Mouse (Mus musculus): ENCODE data around the gene Nhlrc3. TPM values are rescaled to one million over a fixed set of nuclear protein-coding genes. Genes with fewer than 3 reads are reported as not detected.

Nhlrc3 gene
- polyA plus RNA-seq, 1 experiment from 2014 or later, result 7.9 TPM

DNA sequence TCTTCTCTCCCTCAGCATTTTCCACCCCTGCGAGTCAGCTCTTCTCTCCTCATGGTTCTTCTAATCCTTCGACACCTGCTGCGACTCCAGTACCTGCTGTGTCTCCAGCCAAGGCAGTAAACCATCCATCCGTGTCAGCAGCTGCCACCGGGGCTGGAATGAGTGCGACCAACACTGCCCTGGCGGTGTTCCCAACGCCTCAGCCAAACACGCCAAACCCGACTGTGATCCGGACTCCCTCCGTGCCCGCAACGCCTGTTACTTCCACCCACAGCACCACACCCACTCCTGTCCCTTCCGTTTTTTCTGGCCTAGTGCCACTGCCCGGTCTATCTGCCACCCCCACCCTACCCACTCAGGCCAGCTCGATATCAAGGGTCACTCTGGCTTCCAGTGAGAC is 14.3 kb upstream of the Nhlrc3 start:
- Histone ChIP-seq H3K4me3 (ENCODE audit: low read depth, low read length) (no peak overlapping the region), H3K27ac (replicated peaks; ENCODE audit: low read depth, low read length) (no peak overlapping the region), H3K9ac (ENCODE audit: low read length) (no peak overlapping the region), H3K4me1 (ENCODE audit: control insufficient read depth, insufficient read depth, low read length) (no peaks in the 10 kb centered on the region), H3K4me2 (ENCODE audit: low read depth, severe bottlenecking) (no peak overlapping the region), H3K9me3 (ENCODE audit: control insufficient read depth, low read length) (no peaks in the 10 kb centered on the region), H3K27me3 (ENCODE audit: control insufficient read depth, insufficient read depth, low read length) (no peaks in the 10 kb centered on the region), H3K36me3 (ENCODE audit: control insufficient read depth, insufficient read depth, low read length) (peaks cover 31% of the 10 kb centered on the region)
- ATAC-seq (ENCODE audit: insufficient number of reproducible peaks, low FRiP score, low TSS enrichment, low read depth) (no peak), DNase-seq (ENCODE audit: low spot score) (no peak)
- 89% methylated on average over 17 of the region's 17 CpGs for WGBS

DNA sequence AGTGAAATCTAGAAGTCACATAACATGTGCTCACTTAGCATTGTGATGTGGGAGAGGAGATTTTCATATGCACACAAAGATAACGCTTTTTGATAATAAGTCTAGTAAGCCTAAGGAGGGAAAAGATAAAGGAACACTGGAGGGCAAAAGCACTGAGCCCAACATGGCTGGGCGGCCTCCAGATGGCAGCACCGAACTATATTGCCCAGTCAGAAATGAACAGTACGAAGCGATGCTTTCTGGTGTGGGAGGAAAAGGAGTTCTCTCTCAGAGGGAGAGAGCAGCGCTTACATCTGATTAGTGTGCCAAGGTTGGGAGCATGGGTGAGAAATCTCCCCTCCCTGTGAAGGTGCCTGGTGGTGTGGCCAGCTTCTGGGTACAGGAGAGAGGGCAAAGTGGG is 12.8 kb upstream of the Nhlrc3 start:
- 71% methylated on average over 6 of the region's 6 CpGs for WGBS

DNA sequence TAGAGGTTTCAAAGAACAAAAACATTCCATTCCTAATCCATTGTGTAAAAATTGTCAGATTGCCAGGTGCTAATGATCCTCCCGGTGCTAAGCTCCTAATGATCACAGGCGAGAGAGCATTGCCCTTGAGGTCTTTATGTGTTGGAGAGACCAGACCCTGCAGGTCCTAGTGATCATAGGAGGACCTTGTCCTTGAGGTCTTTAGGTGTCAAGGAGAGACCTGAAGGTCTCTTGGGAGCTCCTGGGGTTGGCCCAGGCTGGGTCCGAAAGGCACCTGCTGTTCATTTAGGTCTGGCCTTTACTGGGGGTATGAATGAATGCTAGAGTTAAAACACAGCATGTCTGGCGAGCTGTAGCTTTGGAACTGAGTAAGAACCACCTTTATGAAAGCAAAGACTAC is 11.0 kb upstream of the Nhlrc3 start:
- H3K9ac ChIP-seq (ENCODE audit: low read length), result no peak overlapping the region
- H3K36me3 ChIP-seq (ENCODE audit: control insufficient read depth, insufficient read depth, low read length), result peaks cover 29% of the 10 kb centered on the region
- ATAC-seq (ENCODE audit: insufficient number of reproducible peaks, low FRiP score, low TSS enrichment, low read depth), result no peak
- no peaks in the 10 kb centered on the region for H3K9me3 ChIP-seq (ENCODE audit: control insufficient read depth, low read length)
- H3K4me2 ChIP-seq (ENCODE audit: low read depth, severe bottlenecking), result no peak overlapping the region
- no peaks in the 10 kb centered on the region for H3K27me3 ChIP-seq (ENCODE audit: control insufficient read depth, insufficient read depth, low read length)
- H3K4me3 ChIP-seq (ENCODE audit: low read depth, low read length), result no peak overlapping the region
- no peaks in the 10 kb centered on the region for H3K4me1 ChIP-seq (ENCODE audit: control insufficient read depth, insufficient read depth, low read length)
- no peak for DNase-seq (ENCODE audit: low spot score)
- 76% methylated on average over 4 of the region's 4 CpGs for WGBS
- no peak overlapping the region for H3K27ac ChIP-seq (replicated peaks; ENCODE audit: low read depth, low read length)

More for the DNA sequence above, 12.8 kb upstream of the Nhlrc3 start:
- no peak overlapping the region for H3K27ac ChIP-seq (replicated peaks; ENCODE audit: low read depth, low read length)
- no peaks in the 10 kb centered on the region for H3K9me3 ChIP-seq (ENCODE audit: control insufficient read depth, low read length)
- no peaks in the 10 kb centered on the region for H3K4me1 ChIP-seq (ENCODE audit: control insufficient read depth, insufficient read depth, low read length)
- no peaks in the 10 kb centered on the region for H3K27me3 ChIP-seq (ENCODE audit: control insufficient read depth, insufficient read depth, low read length)
- no peak overlapping the region for H3K4me2 ChIP-seq (ENCODE audit: low read depth, severe bottlenecking)
- ATAC-seq (ENCODE audit: insufficient number of reproducible peaks, low FRiP score, low TSS enrichment, low read depth) (no peak), DNase-seq (ENCODE audit: low spot score) (peak; percentile 43)
- no peak overlapping the region for H3K4me3 ChIP-seq (ENCODE audit: low read depth, low read length)
- H3K36me3 ChIP-seq (ENCODE audit: control insufficient read depth, insufficient read depth, low read length), result peaks cover 31% of the 10 kb centered on the region
- no peak overlapping the region for H3K9ac ChIP-seq (ENCODE audit: low read length)

DNA sequence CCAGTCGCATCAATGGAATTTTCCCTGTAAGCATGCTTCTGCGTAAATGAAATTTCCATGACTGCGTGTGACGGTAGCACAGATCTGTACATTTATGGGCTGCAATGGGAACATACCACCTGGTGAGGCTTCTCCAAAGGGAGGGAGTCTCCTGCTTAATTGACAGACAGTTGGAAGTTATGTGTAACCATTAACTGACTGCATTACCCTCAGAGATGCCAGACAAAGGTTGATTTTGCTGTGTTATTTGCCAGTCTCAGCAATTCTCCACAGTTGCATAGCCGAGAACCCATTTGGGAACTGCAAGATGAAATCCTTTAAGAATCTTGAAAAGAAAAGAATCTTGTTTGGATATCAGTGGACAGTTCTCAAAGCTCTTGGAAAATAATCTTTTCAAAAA is 8.9 kb upstream of the Nhlrc3 start:
- no peaks in the 10 kb centered on the region for H3K9me3 ChIP-seq (ENCODE audit: control insufficient read depth, low read length)
- 95% methylated on average over 5 of the region's 5 CpGs for WGBS
- ATAC-seq (ENCODE audit: insufficient number of reproducible peaks, low FRiP score, low TSS enrichment, low read depth), result no peak
- H3K27me3 ChIP-seq (ENCODE audit: control insufficient read depth, insufficient read depth, low read length), result no peaks in the 10 kb centered on the region
- no peak overlapping the region for H3K27ac ChIP-seq (replicated peaks; ENCODE audit: low read depth, low read length)
- H3K36me3 ChIP-seq (ENCODE audit: control insufficient read depth, insufficient read depth, low read length), result peaks cover 14% of the 10 kb centered on the region
- H3K4me1 ChIP-seq (ENCODE audit: control insufficient read depth, insufficient read depth, low read length), result no peaks in the 10 kb centered on the region
- no peak overlapping the region for H3K4me3 ChIP-seq (ENCODE audit: low read depth, low read length)
- DNase-seq (ENCODE audit: low spot score), result no peak
- no peak overlapping the region for H3K4me2 ChIP-seq (ENCODE audit: low read depth, severe bottlenecking)
- H3K9ac ChIP-seq (ENCODE audit: low read length), result no peak overlapping the region

DNA sequence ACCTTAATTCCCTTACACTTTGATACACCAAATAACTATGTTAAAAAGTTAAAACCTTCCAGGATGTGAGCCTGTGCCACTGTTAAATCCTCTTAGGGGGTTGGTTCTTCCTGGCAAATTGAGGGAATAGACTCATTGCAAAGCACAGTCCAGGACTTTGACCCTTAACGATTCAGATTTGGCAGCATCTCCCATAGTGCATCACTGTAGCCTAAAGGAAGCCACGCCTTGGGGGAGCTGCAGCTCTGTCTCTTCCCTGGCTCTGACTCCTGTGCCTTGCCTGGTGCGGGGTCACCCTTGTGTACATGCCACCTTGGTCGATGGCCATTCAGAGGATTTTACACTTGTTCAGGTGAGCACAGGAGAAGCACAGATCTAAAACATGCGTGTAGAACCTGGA is 6.5 kb upstream of the Nhlrc3 start:
- no peak for DNase-seq (ENCODE audit: low spot score)
- Histone ChIP-seq H3K4me1 (ENCODE audit: control insufficient read depth, insufficient read depth, low read length) (0 out of 2 replicates have a peak, but pooled peaks cover 3% of the 10 kb centered on the region), H3K36me3 (ENCODE audit: control insufficient read depth, insufficient read depth, low read length) (peaks cover 5% of the 10 kb centered on the region; the same call in 1 of the 2 replicates), H3K4me3 (ENCODE audit: low read depth, low read length) (no peak overlapping the region), H3K27me3 (ENCODE audit: control insufficient read depth, insufficient read depth, low read length) (no peaks in the 10 kb centered on the region), H3K4me2 (ENCODE audit: low read depth, severe bottlenecking) (no peak overlapping the region), H3K9me3 (ENCODE audit: control insufficient read depth, low read length) (no peaks in the 10 kb centered on the region), H3K27ac (replicated peaks; ENCODE audit: low read depth, low read length) (no peak overlapping the region), H3K9ac (ENCODE audit: low read length) (no peak overlapping the region)
- 90% methylated on average over 5 of the region's 5 CpGs for WGBS
- no peak for ATAC-seq (ENCODE audit: insufficient number of reproducible peaks, low FRiP score, low TSS enrichment, low read depth)

DNA sequence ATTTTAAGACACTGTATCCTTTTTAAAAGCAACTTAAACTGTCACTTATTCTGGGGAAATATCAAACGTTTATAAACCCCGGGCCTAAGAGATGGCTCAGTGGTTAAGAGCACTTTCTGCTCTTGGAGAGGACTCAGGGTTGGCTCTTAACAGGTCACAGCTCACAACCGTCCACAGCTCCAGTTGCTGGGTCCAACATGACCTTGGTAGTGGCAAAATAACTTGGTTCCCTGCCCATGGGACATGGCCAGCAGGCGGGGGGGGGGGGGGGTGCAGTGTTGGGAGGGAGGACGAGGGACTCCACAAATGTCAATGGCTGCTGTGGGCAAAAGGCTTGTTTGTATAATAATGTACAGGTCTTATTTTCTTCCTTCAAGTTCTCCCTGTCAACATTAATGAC is 4.2 kb upstream of the Nhlrc3 start:
- Histone ChIP-seq H3K9ac (ENCODE audit: low read length) (no peak overlapping the region), H3K4me3 (ENCODE audit: low read depth, low read length) (no peak overlapping the region), H3K4me2 (ENCODE audit: low read depth, severe bottlenecking) (no peak overlapping the region), H3K27ac (replicated peaks; ENCODE audit: low read depth, low read length) (no peak overlapping the region), H3K9me3 (ENCODE audit: control insufficient read depth, low read length) (no peaks in the 10 kb centered on the region), H3K36me3 (ENCODE audit: control insufficient read depth, insufficient read depth, low read length) (no peaks in the 10 kb centered on the region; the same call in 1 of the 2 replicates), H3K4me1 (ENCODE audit: control insufficient read depth, insufficient read depth, low read length) (0 out of 2 replicates have a peak, but pooled peaks cover 3% of the 10 kb centered on the region), H3K27me3 (ENCODE audit: control insufficient read depth, insufficient read depth, low read length) (no peaks in the 10 kb centered on the region)
- ATAC-seq (ENCODE audit: insufficient number of reproducible peaks, low FRiP score, low TSS enrichment, low read depth) (no peak), DNase-seq (ENCODE audit: low spot score) (no peak)
- 90% methylated on average over 5 of the region's 5 CpGs for WGBS

DNA sequence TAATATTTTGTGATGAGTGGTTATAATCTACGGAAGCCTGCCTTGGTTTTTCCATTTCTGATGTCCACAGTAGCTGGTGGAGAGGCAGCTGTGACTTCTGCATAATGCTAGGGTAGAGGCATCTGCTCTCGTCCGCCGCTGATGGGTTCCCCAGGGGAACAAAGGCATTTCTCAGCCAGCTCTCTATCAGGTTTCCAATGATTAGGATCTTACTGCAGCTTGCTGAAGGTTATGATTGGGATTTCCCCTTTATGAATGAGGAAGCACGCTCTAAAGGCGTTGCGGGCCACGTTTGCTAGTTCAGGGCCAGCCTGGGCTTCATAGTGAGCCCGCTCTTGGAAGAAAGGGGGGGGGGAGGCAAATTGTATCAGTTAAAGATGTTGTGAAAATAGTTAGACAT is 3.3 kb upstream of the Nhlrc3 start:
- Histone ChIP-seq H3K36me3 (ENCODE audit: control insufficient read depth, insufficient read depth, low read length) (no peaks in the 10 kb centered on the region; the same call in 1 of the 2 replicates), H3K4me1 (ENCODE audit: control insufficient read depth, insufficient read depth, low read length) (0 out of 2 replicates have a peak, but pooled peaks cover 3% of the 10 kb centered on the region), H3K4me2 (ENCODE audit: low read depth, severe bottlenecking) (no peak overlapping the region), H3K9me3 (ENCODE audit: control insufficient read depth, low read length) (no peaks in the 10 kb centered on the region), H3K27me3 (ENCODE audit: control insufficient read depth, insufficient read depth, low read length) (no peaks in the 10 kb centered on the region), H3K9ac (ENCODE audit: low read length) (no peak overlapping the region), H3K4me3 (ENCODE audit: low read depth, low read length) (no peak overlapping the region; the same call in 1 of the 2 replicates), H3K27ac (replicated peaks; ENCODE audit: low read depth, low read length) (no peak overlapping the region)
- DNase-seq (ENCODE audit: low spot score), result no peak
- ATAC-seq (ENCODE audit: insufficient number of reproducible peaks, low FRiP score, low TSS enrichment, low read depth), result no peak
- WGBS, result 79% methylated on average over 9 of the region's 9 CpGs

DNA sequence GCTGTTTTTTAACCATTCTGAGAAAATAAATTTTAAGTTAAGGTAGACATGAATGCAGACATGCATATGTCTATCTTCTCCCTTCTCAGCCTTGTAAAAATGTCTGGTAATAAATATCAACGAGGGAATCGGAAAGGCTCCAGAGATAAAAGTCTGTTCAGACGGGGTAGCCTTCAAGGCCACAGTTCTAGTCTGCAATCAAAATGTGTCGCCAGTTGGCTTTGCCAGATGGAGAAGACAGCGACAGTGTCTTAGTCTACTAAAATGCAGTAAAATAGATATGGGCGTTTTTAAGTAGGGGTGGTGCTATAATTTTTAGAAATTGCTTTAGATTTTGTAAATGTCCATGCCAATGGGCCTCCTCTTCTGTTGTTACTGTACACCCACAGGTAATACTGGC is 2.2 kb upstream of the Nhlrc3 start:
- WGBS, result 49% methylated on average over 6 of the region's 6 CpGs
- Histone ChIP-seq H3K27ac (replicated peaks; ENCODE audit: low read depth, low read length) (no peak overlapping the region), H3K9ac (ENCODE audit: low read length) (no peak overlapping the region), H3K36me3 (ENCODE audit: control insufficient read depth, insufficient read depth, low read length) (no peaks in the 10 kb centered on the region), H3K4me1 (ENCODE audit: control insufficient read depth, insufficient read depth, low read length) (0 out of 2 replicates have a peak, but pooled peaks cover 3% of the 10 kb centered on the region), H3K27me3 (ENCODE audit: control insufficient read depth, insufficient read depth, low read length) (no peaks in the 10 kb centered on the region), H3K4me3 (ENCODE audit: low read depth, low read length) (peak overlapping the region; percentile 18), H3K4me2 (ENCODE audit: low read depth, severe bottlenecking) (peak overlapping the region; percentile 57), H3K9me3 (ENCODE audit: control insufficient read depth, low read length) (no peaks in the 10 kb centered on the region)
- ATAC-seq (ENCODE audit: insufficient number of reproducible peaks, low FRiP score, low TSS enrichment, low read depth) (no peak), DNase-seq (ENCODE audit: low spot score) (no peak)

DNA sequence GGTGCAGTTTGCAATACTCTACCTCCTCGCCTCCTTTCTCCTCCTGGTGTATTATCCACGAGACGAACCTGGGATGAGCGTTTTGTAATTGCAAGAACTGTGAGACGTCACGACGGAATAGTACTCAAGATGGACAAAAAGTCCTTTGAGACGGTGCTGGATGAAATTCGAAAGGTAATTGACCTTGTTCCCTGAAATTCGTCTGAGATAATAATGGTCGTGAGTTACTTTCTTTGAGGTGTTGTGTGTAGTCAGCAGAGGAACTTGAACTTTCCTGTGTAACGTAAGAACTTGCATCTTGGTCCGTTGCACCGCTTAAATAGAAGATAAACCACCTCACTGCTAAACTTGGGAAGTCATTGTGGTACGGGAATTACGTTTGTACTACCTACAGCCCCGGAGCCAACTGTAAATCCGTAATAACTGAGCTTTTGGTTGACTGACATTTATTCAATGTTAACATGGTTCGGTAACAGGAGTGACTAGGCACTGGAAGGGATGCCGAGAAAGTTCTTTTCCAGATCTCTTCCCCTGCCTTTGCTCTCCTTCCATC is 1.1 kb upstream of the Nhlrc3 start:
- Histone ChIP-seq H3K27me3 (ENCODE audit: control insufficient read depth, insufficient read depth, low read length) (no peaks in the 10 kb centered on the region), H3K9me3 (ENCODE audit: control insufficient read depth, low read length) (no peaks in the 10 kb centered on the region), H3K36me3 (ENCODE audit: control insufficient read depth, insufficient read depth, low read length) (peaks cover 2% of the 10 kb centered on the region; the same call in 1 of the 2 replicates), H3K27ac (replicated peaks; ENCODE audit: low read depth, low read length) (0 out of 2 replicates have a peak overlapping the region, but pooled peaks have one; percentile 14), H3K4me2 (ENCODE audit: low read depth, severe bottlenecking) (peak overlapping the region; percentile 57), H3K9ac (ENCODE audit: low read length) (peak overlapping the region; percentile 87), H3K4me1 (ENCODE audit: control insufficient read depth, insufficient read depth, low read length) (0 out of 2 replicates have a peak, but pooled peaks cover 3% of the 10 kb centered on the region), H3K4me3 (ENCODE audit: low read depth, low read length) (peak overlapping the region; percentile 78)
- ATAC-seq (ENCODE audit: insufficient number of reproducible peaks, low FRiP score, low TSS enrichment, low read depth) (no peak), DNase-seq (ENCODE audit: low spot score) (peak; percentile 33)
- WGBS, result under 1% methylated on average over 20 of the region's 20 CpGs

Data from limb, embryonic 11.5 days (tissue).